Mouse (Mus musculus) pancreas, adult 10 weeks (tissue): ENCODE data around the gene Rsl1d1. TPM values are rescaled to one million over a fixed set of nuclear protein-coding genes. Genes with fewer than 3 reads are reported as not detected.

Experiments used
- polyA plus RNA-seq: library from polyadenylated mRNA; stranded (reverse); fragments of 350-450 nt; fragmentation: Illumina TruSeq; extraction: RNeasy Lipid Tissue Mini Kit (QIAGEN cat#74804); gene quantifications from one replicate; pipeline ENCODE4 v1.2.3, GENCODE M21; 2015; ENCODE audit warnings: low read depth, low replicate concordance; ENCODE audit not compliant: insufficient read depth

Rsl1d1 gene
- 17.1 TPM for polyA plus RNA-seq

DNA sequence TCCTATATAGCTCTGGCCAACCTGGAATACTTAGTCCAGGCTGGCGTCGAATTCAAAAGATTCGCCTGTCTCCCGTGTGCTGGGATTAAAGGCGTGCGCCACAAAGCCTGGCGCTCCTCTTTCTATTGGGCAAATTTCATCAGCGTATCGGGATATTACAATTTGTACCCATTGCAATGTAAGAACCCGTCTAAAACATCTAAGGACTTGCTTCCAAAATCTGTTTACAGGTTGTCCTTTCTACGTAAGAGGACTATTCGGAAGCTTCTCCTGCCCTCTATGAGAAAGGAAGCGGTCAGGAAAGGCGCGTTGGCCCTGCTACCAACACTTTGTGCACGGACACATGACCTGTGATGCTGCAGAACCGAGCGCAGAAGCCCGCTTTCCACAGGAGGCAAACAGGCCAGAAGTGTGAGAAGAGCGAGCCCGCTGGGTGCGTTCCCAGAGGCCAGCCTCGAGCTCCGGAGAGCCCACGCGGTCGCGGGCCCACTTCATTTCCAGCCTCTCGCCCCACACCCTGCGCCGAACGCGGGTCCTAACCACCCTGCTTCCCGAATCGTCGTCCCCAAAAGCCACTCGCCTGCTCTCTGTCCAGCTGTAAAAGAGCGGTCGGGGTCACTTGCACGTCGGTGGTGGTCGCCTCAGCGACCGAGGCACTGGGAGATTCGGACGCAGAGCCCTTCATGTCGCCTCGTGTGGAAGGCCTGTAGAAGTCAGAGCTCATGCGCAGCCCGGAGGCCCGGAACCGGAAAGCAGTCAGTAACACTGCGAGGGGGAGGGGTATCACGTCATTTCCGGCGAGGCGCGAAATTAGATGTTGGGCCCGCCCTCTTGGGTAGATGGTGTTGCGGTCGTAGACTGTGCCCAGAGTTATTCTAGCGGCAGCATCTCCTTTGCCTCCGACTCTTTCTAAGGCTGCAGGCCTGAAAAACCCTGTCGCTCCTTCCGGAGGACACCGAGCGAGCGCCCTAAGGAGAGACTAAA lies at the start of gene Rsl1d1:
Gene Rsl1d1 (minus strand): TSS at position 761 of the 984 bp plus-strand sequence.

GRCm38 (mm10) chr16:11176208-11176883 lies 26.8 kb downstream of the Rsl1d1 start, which contains the start of gene Zc3h7a:
TSS of gene Zc3h7a (minus strand) at chr16:11176393.

Other genes starting within 250 kb of the Rsl1d1 start
- gene Snn, start 142.4 kb downstream of the Rsl1d1 start, polyA plus RNA-seq: 4.3 TPM
- 19.8 TPM for gene Litaf, start 137.2 kb downstream of the Rsl1d1 start, polyA plus RNA-seq
- gene Txndc11, start 68.7 kb downstream of the Rsl1d1 start, polyA plus RNA-seq: 28.1 TPM
- 71.0 TPM for gene Zc3h7a, start 26.9 kb downstream of the Rsl1d1 start, polyA plus RNA-seq
- 21.2 TPM for gene Gspt1, start 51.0 kb upstream of the Rsl1d1 start, polyA plus RNA-seq
- not detected for gene Tnfrsf17, start 110.5 kb upstream of the Rsl1d1 start, polyA plus RNA-seq
- 1.1 TPM for gene Snx29, start 119.6 kb upstream of the Rsl1d1 start, polyA plus RNA-seq